Mouse (Mus musculus) left cerebral cortex, adult 11 months (tissue): ENCODE measurements around the gene Pdzrn3.
A peak's percentile ranks its signal among the peaks of the same experiment; 100 is the strongest.

Experiments
- DNase-seq: peaks from one replicate; pipeline ENCODE4 v3.0.0; 2022; ENCODE audit warnings: low spot score

Pdzrn3 gene

GRCm38 (mm10) chr6:101377167-101377934 lies at the start of gene Pdzrn3:
Gene Pdzrn3 (minus strand): TSS chr6:101377897.
- no peak for DNase-seq

- no peak for DNase-seq
Measured at GRCm38 (mm10) chr6:101427296-101427695, 49.6 kb upstream of the Pdzrn3 start.

GRCm38 (mm10) chr6:101426301-101426700 lies 48.6 kb upstream of the Pdzrn3 start:
- peak; percentile 31 for DNase-seq

GRCm38 (mm10) chr6:101422084-101422954 lies 44.6 kb upstream of the Pdzrn3 start:
- no peak for DNase-seq

- DNase-seq, result peak; percentile 13
Measured at GRCm38 (mm10) chr6:101418213-101418612, 40.5 kb upstream of the Pdzrn3 start.

- no peak for DNase-seq
Measured at GRCm38 (mm10) chr6:101411701-101412100, 34.0 kb upstream of the Pdzrn3 start.

GRCm38 (mm10) chr6:101411064-101411463 lies 33.4 kb upstream of the Pdzrn3 start:
- DNase-seq, result no peak

GRCm38 (mm10) chr6:101396711-101397110 lies 19.0 kb upstream of the Pdzrn3 start:
- no peak for DNase-seq

- DNase-seq, result no peak
Measured at GRCm38 (mm10) chr6:101395908-101396307, 18.2 kb upstream of the Pdzrn3 start.

- no peak for DNase-seq
Measured at GRCm38 (mm10) chr6:101392801-101393117, 15.1 kb upstream of the Pdzrn3 start.

GRCm38 (mm10) chr6:101392107-101392800 lies 14.6 kb upstream of the Pdzrn3 start:
- DNase-seq, result no peak

- DNase-seq, result no peak
Measured at GRCm38 (mm10) chr6:101385490-101385889, 7.8 kb upstream of the Pdzrn3 start.

- DNase-seq, result no peak
Measured at GRCm38 (mm10) chr6:101384958-101385357, 7.3 kb upstream of the Pdzrn3 start.

- DNase-seq, result no peak
Measured at GRCm38 (mm10) chr6:101384476-101384875, 6.8 kb upstream of the Pdzrn3 start.

- no peak for DNase-seq
Measured at GRCm38 (mm10) chr6:101382891-101383290, 5.2 kb upstream of the Pdzrn3 start.

GRCm38 (mm10) chr6:101379546-101379945 lies 1.8 kb upstream of the Pdzrn3 start:
- no peak for DNase-seq

- DNase-seq, result no peak
Measured at GRCm38 (mm10) chr6:101377935-101378609, 375 bp upstream of the Pdzrn3 start.

GRCm38 (mm10) chr6:101376511-101377166 lies 1.1 kb downstream of the Pdzrn3 start:
- DNase-seq, result no peak

- no peak for DNase-seq
Measured at GRCm38 (mm10) chr6:101376049-101376448, 1.6 kb downstream of the Pdzrn3 start.

GRCm38 (mm10) chr6:101374721-101375120 lies 3.0 kb downstream of the Pdzrn3 start:
- no peak for DNase-seq

- DNase-seq, result no peak
Measured at GRCm38 (mm10) chr6:101374186-101374585, 3.5 kb downstream of the Pdzrn3 start.

- DNase-seq, result no peak
Measured at GRCm38 (mm10) chr6:101372982-101373381, 4.7 kb downstream of the Pdzrn3 start.
